Mouse (Mus musculus) hindbrain, embryonic 16.5 days (tissue): ENCODE data around the gene Btbd19. TPM values are rescaled to one million over a fixed set of nuclear protein-coding genes. Genes with fewer than 3 reads are reported as not detected.

ENCODE experiments used
- ATAC-seq: fragments of 200-750 bp; cut with Nextera tagmentation; 2 replicates; pipeline ENCODE4 v1.8.0; 2017; ENCODE audit warnings: moderate TSS enrichment, moderate library complexity
- H3K27ac ChIP-seq: fragments of 300-500 bp; sonication (generic); 2 replicates; pipeline ENCODE4 v1.5.1; 2014; ENCODE audit warnings: low read depth, mild to moderate bottlenecking, control low read depth, low read length, moderate library complexity
- H3K27me3 ChIP-seq: fragments of 300-500 bp; sonication (generic); replicated peaks from 2 replicates; pipeline ENCODE4 v1.6.1; 2014; ENCODE audit warnings: low read length; ENCODE audit not compliant: control insufficient read depth, insufficient read depth
- H3K36me3 ChIP-seq: fragments of 300-500 bp; sonication (generic); 2 replicates; pipeline ENCODE4 v1.6.1; 2014; ENCODE audit warnings: mild to moderate bottlenecking, low read length, moderate library complexity, mixed read lengths; ENCODE audit not compliant: control insufficient read depth, insufficient read depth
- H3K4me1 ChIP-seq: fragments of 300-500 bp; sonication (generic); 2 replicates; pipeline ENCODE4 v1.6.1; 2014; ENCODE audit warnings: low read depth, low read length; ENCODE audit not compliant: control insufficient read depth, insufficient read depth
- H3K4me2 ChIP-seq: fragments of 300-500 bp; sonication (generic); 2 replicates; pipeline ENCODE4 v1.6.1; 2014; ENCODE audit warnings: mild to moderate bottlenecking, low read length, control low read depth, moderate library complexity
- H3K4me3 ChIP-seq: fragments of 300-500 bp; sonication (generic); 2 replicates; pipeline ENCODE4 v1.5.1; 2014; ENCODE audit warnings: mild to moderate bottlenecking, low read length, control low read depth, moderate library complexity
- H3K9ac ChIP-seq: fragments of 300-500 bp; sonication (generic); 2 replicates; pipeline ENCODE4 v1.6.1; 2014; ENCODE audit warnings: low read depth, mild to moderate bottlenecking, control low read depth, low read length, moderate library complexity
- H3K9me3 ChIP-seq: fragments of 300-500 bp; sonication (generic); 2 replicates; pipeline ENCODE4 v1.6.1; 2014; ENCODE audit warnings: mild to moderate bottlenecking, low read length, moderate library complexity; ENCODE audit not compliant: control insufficient read depth
- WGBS: fragments of 180-500 bp; shearing (Covaris S2); extraction: QIAGEN DNeasy Blood & Tissue Kit; methylation state at CpG from one replicate; pipeline ENCODE4 v1.1.7; 2014; 5-methylcytosine and 5-hydroxymethylcytosine counted together
- polyA plus RNA-seq: library from polyadenylated mRNA; unstranded; fragments of >200 nt; fragmentation: Nextera tagmentation; extraction: Ambion mirVana; gene quantifications from 2 replicates; pipeline ENCODE4 v1.2.1, GENCODE M21; 2015

Gene Btbd19
- polyA plus RNA-seq, 1 experiment from 2014 or later: 3.9 TPM

- H3K4me2 ChIP-seq: no peak overlapping the region
Measured at GRCm38 (mm10) chr4:117138295-117139216, 13.0 kb upstream of the Btbd19 start.

GRCm38 (mm10) chr4:117136034-117136433 is 10.5 kb upstream of the Btbd19 start:
- Histone ChIP-seq H3K36me3 (peaks cover 5% of the 10 kb centered on the region; the same call in 1 of the 2 replicates), H3K9me3 (no peaks in the 10 kb centered on the region), H3K4me1 (peaks cover 16% of the 10 kb centered on the region), H3K9ac (no peak overlapping the region), H3K4me2 (no peak overlapping the region), H3K27ac (no peak overlapping the region), H3K4me3 (no peak overlapping the region), H3K27me3 (no peaks in the 10 kb centered on the region)
- ATAC-seq: no peak
- WGBS: 24% methylated on average over 8 of the region's 8 CpGs

More at GRCm38 (mm10) chr4:117138295-117139216, 13.0 kb upstream of the Btbd19 start:
- Histone ChIP-seq H3K4me1 (peaks cover 3% of the 10 kb centered on the region; the same call in 1 of the 2 replicates), H3K27me3 (no peaks in the 10 kb centered on the region), H3K9me3 (no peaks in the 10 kb centered on the region), H3K36me3 (no peaks in the 10 kb centered on the region), H3K27ac (no peak overlapping the region), H3K4me3 (no peak overlapping the region), H3K9ac (no peak overlapping the region)
- no peak for ATAC-seq
- WGBS: 69% methylated on average over 16 of the region's 17 CpGs

- Histone ChIP-seq H3K4me2 (peak overlapping the region; percentile 84), H3K36me3 (peaks cover 12% of the 10 kb centered on the region; the same call in 1 of the 2 replicates), H3K9ac (no peak overlapping the region), H3K4me3 (no peak overlapping the region), H3K27ac (no peak overlapping the region), H3K27me3 (no peaks in the 10 kb centered on the region), H3K4me1 (peaks cover 16% of the 10 kb centered on the region), H3K9me3 (no peaks in the 10 kb centered on the region)
- 36% methylated on average over 2 of the region's 2 CpGs for WGBS
- ATAC-seq: no peak
Measured at GRCm38 (mm10) chr4:117134601-117134995, 9.1 kb upstream of the Btbd19 start.

GRCm38 (mm10) chr4:117133817-117134600 is 8.5 kb upstream of the Btbd19 start, which contains the start of gene Plk3:
TSS of gene Plk3 (minus strand) at chr4:117133963.
- Histone ChIP-seq H3K27me3 (no peaks in the 10 kb centered on the region), H3K36me3 (peaks cover 12% of the 10 kb centered on the region; the same call in 1 of the 2 replicates), H3K27ac (peak within 1 kb of the TSS; percentile 85), H3K9ac (peak within 1 kb of the TSS; percentile 92), H3K4me1 (peaks cover 16% of the 10 kb centered on the region), H3K4me3 (peak within 1 kb of the TSS; percentile 80), H3K4me2 (peak within 1 kb of the TSS; percentile 84), H3K9me3 (no peaks in the 10 kb centered on the region)
- WGBS: 2% methylated on average over 38 of the region's 48 CpGs
- peak; percentile 95 for ATAC-seq

- Histone ChIP-seq H3K4me3 (peak overlapping the region; percentile 80), H3K9ac (peak overlapping the region; percentile 92), H3K27me3 (no peaks in the 10 kb centered on the region), H3K4me2 (peak overlapping the region; percentile 84), H3K4me1 (peaks cover 16% of the 10 kb centered on the region), H3K9me3 (no peaks in the 10 kb centered on the region), H3K27ac (peak overlapping the region; percentile 85), H3K36me3 (peaks cover 18% of the 10 kb centered on the region)
- WGBS: under 1% methylated on average over 40 of the region's 42 CpGs
- peak; percentile 44 for ATAC-seq
Measured at GRCm38 (mm10) chr4:117133366-117133796, 7.9 kb upstream of the Btbd19 start.

GRCm38 (mm10) chr4:117132794-117133143 is 7.2 kb upstream of the Btbd19 start:
- Histone ChIP-seq H3K9me3 (no peaks in the 10 kb centered on the region), H3K4me3 (peak overlapping the region; percentile 80), H3K27ac (peak overlapping the region; percentile 85; the same call in 1 of the 2 replicates), H3K4me1 (peaks cover 16% of the 10 kb centered on the region), H3K9ac (peak overlapping the region; percentile 92), H3K36me3 (peaks cover 24% of the 10 kb centered on the region), H3K4me2 (peak overlapping the region; percentile 84), H3K27me3 (no peaks in the 10 kb centered on the region)
- WGBS: 8% methylated on average over 11 of the region's 11 CpGs
- ATAC-seq: no peak

GRCm38 (mm10) chr4:117131890-117132793 is 6.6 kb upstream of the Btbd19 start:
- H3K27ac ChIP-seq: no peak overlapping the region; the same call in 1 of the 2 replicates
- ATAC-seq: peak; percentile 2; the same call in 1 of the 2 replicates
- H3K36me3 ChIP-seq: peaks cover 27% of the 10 kb centered on the region
- 8% methylated on average over 7 of the region's 7 CpGs for WGBS
- no peaks in the 10 kb centered on the region for H3K27me3 ChIP-seq
- H3K9me3 ChIP-seq: no peaks in the 10 kb centered on the region
- H3K4me2 ChIP-seq: peak overlapping the region; percentile 84
- peak overlapping the region; percentile 92 for H3K9ac ChIP-seq
- peaks cover 16% of the 10 kb centered on the region for H3K4me1 ChIP-seq
- peak overlapping the region; percentile 80 for H3K4me3 ChIP-seq

GRCm38 (mm10) chr4:117131198-117131597 is 5.7 kb upstream of the Btbd19 start:
- Histone ChIP-seq H3K36me3 (peaks cover 28% of the 10 kb centered on the region), H3K4me1 (peaks cover 16% of the 10 kb centered on the region), H3K9me3 (no peaks in the 10 kb centered on the region), H3K4me2 (no peak overlapping the region), H3K27ac (no peak overlapping the region), H3K4me3 (no peak overlapping the region), H3K27me3 (no peaks in the 10 kb centered on the region), H3K9ac (peak overlapping the region; percentile 92; the same call in 1 of the 2 replicates)
- WGBS: 38% methylated on average over 6 of the region's 6 CpGs
- no peak for ATAC-seq
